Mouse (Mus musculus) small intestine, adult 2 months (tissue): Measurements from ENCODE around the gene Gm20388. TPM values are rescaled to one million over a fixed set of nuclear protein-coding genes. Genes with fewer than 3 reads are reported as not detected.

Source experiments
- H3K27ac ChIP-seq: fragments of 200-500 bp; 2 replicates; pipeline ENCODE4 v1.5.1; 2012; ENCODE audit warnings: low read depth, low read length, control low read depth, inconsistent platforms; ENCODE audit not compliant: insufficient read depth
- H3K27me3 ChIP-seq: fragments of 200-500 bp; 2 replicates; pipeline ENCODE4 v1.6.1; 2012; ENCODE audit warnings: mild to moderate bottlenecking, moderate library complexity, low read length, inconsistent platforms; ENCODE audit not compliant: control insufficient read depth, insufficient read depth
- H3K36me3 ChIP-seq: fragments of 200-500 bp; 2 replicates; pipeline ENCODE4 v1.6.1; 2012; ENCODE audit warnings: mild to moderate bottlenecking, low read length, control low read depth, inconsistent platforms; ENCODE audit not compliant: control insufficient read depth, insufficient read depth
- H3K4me1 ChIP-seq: fragments of 200-500 bp; 2 replicates; pipeline ENCODE4 v1.6.1; 2012; ENCODE audit warnings: low read length, inconsistent platforms, mixed read lengths; ENCODE audit not compliant: control insufficient read depth, insufficient read depth, insufficient read length
- H3K4me3 ChIP-seq: fragments of 200-500 bp; 2 replicates; pipeline ENCODE4 v1.5.1; 2012; ENCODE audit warnings: low read depth, mild to moderate bottlenecking, control low read depth, inconsistent platforms, low read length, moderate library complexity
- CTCF ChIP-seq: fragments of 200-500 bp; IDR thresholded peaks from 2 replicates; pipeline ENCODE4 v1.5.1; 2012; ENCODE audit warnings: low read depth, mild to moderate bottlenecking, control low read depth, inconsistent platforms, low read length, moderate library complexity, mixed read lengths; ENCODE audit not compliant: insufficient replicate concordance, insufficient read length; ENCODE audit errors: extremely low read depth
- POLR2A ChIP-seq: fragments of 200-500 bp; IDR thresholded peaks from 2 replicates; pipeline ENCODE4 v1.6.1; 2012; ENCODE audit warnings: low read depth, mild to moderate bottlenecking, control low read depth, inconsistent platforms, low read length, moderate library complexity
- WGBS: fragments of 180-500 bp; shearing (Covaris S2); methylation state at CpG from one replicate; pipeline ENCODE4 v1.1.7; 2018; 5-methylcytosine and 5-hydroxymethylcytosine counted together
- polyA plus RNA-seq: library from polyadenylated mRNA; depleted of rRNA; stranded (reverse); fragments of >200 nt; gene quantifications from 2 replicates; pipeline ENCODE4 v1.2.3, GENCODE M21; 2012

Gm20388 gene
- polyA plus RNA-seq, 1 experiment = 37.3 TPM

- WGBS = 21% methylated on average over 4 of the region's 4 CpGs
- 0 out of 2 replicates have a peak, but pooled peaks cover 4% of the 10 kb centered on the region for H3K27me3 ChIP-seq
- no peak for TF ChIP-seq POLR2A
- TF ChIP-seq CTCF = no peak
- peaks cover 19% of the 10 kb centered on the region; the same call in 1 of the 2 replicates for H3K4me1 ChIP-seq
- H3K4me3 ChIP-seq = no peak overlapping the region
- H3K36me3 ChIP-seq = no peaks in the 10 kb centered on the region
- H3K27ac ChIP-seq = peak overlapping the region; percentile 20; the same call in 1 of the 2 replicates
These were observed 3418.7 kb downstream of the Gm20388 start for GRCm38 (mm10) chr8:123329350-123329749.

GRCm38 (mm10) chr8:123329961-123330360 lies 3419.3 kb downstream of the Gm20388 start:
- TF ChIP-seq POLR2A = no peak
- no peak for TF ChIP-seq CTCF
- Histone ChIP-seq H3K4me1 (peaks cover 19% of the 10 kb centered on the region; the same call in 1 of the 2 replicates), H3K36me3 (no peaks in the 10 kb centered on the region), H3K4me3 (no peak overlapping the region), H3K27ac (0 out of 2 replicates have a peak overlapping the region, but pooled peaks have one; percentile 21), H3K27me3 (0 out of 2 replicates have a peak, but pooled peaks cover 4% of the 10 kb centered on the region)
- WGBS = 25% methylated on average over 5 of the region's 5 CpGs

GRCm38 (mm10) chr8:123330701-123331100 lies 3420.1 kb downstream of the Gm20388 start:
- Histone ChIP-seq H3K4me3 (no peak overlapping the region), H3K27ac (no peak overlapping the region), H3K4me1 (peaks cover 22% of the 10 kb centered on the region; the same call in 1 of the 2 replicates), H3K36me3 (no peaks in the 10 kb centered on the region), H3K27me3 (0 out of 2 replicates have a peak, but pooled peaks cover 4% of the 10 kb centered on the region)
- TF ChIP-seq CTCF (no peak), POLR2A (no peak)
- 88% methylated on average over 6 of the region's 6 CpGs for WGBS

- no peak overlapping the region for H3K4me3 ChIP-seq
- 45% methylated on average over 2 of the region's 2 CpGs for WGBS
- 0 out of 2 replicates have a peak, but pooled peaks cover 4% of the 10 kb centered on the region for H3K27me3 ChIP-seq
- H3K36me3 ChIP-seq = no peaks in the 10 kb centered on the region
- H3K4me1 ChIP-seq = peaks cover 22% of the 10 kb centered on the region; the same call in 1 of the 2 replicates
- H3K27ac ChIP-seq = 0 out of 2 replicates have a peak overlapping the region, but pooled peaks have one; percentile 36
- no peak for TF ChIP-seq POLR2A
- TF ChIP-seq CTCF = no peak
These were observed 3420.7 kb downstream of the Gm20388 start for GRCm38 (mm10) chr8:123331301-123331700.

GRCm38 (mm10) chr8:123331810-123332209 lies 3421.2 kb downstream of the Gm20388 start:
- no peak for TF ChIP-seq POLR2A
- TF ChIP-seq CTCF = no peak
- H3K36me3 ChIP-seq = no peaks in the 10 kb centered on the region
- 0 out of 2 replicates have a peak, but pooled peaks cover 4% of the 10 kb centered on the region for H3K27me3 ChIP-seq
- peak overlapping the region; percentile 36; the same call in 1 of the 2 replicates for H3K27ac ChIP-seq
- H3K4me3 ChIP-seq = no peak overlapping the region; the same call in 1 of the 2 replicates
- peaks cover 26% of the 10 kb centered on the region; the same call in 1 of the 2 replicates for H3K4me1 ChIP-seq
- WGBS = 31% methylated on average over 8 of the region's 8 CpGs

- Histone ChIP-seq H3K4me3 (peak within 1 kb of the TSS; percentile 89), H3K27ac (peak within 1 kb of the TSS; percentile 94), H3K4me1 (peaks cover 30% of the 10 kb centered on the region; the same call in 1 of the 2 replicates), H3K36me3 (no peaks in the 10 kb centered on the region), H3K27me3 (0 out of 2 replicates have a peak, but pooled peaks cover 4% of the 10 kb centered on the region)
- WGBS = 1% methylated on average over 80 of the region's 85 CpGs
- TF ChIP-seq POLR2A (0 out of 2 replicates have a peak, but pooled peaks have one; percentile 12), CTCF (no peak)
These were observed 3421.8 kb downstream of the Gm20388 start, which contains the start of gene Spire2 for GRCm38 (mm10) chr8:123332262-123333090. Spire2 (plus strand) TSS chr8:123332713.
